Mouse (Mus musculus): Measurements from ENCODE around the gene Ndel1. TPM values are rescaled to one million over a fixed set of nuclear protein-coding genes. Genes with fewer than 3 reads are reported as not detected.

Ndel1 gene
- polyA plus RNA-seq, 1 experiment from 2014 or later: 53.9 TPM

DNA sequence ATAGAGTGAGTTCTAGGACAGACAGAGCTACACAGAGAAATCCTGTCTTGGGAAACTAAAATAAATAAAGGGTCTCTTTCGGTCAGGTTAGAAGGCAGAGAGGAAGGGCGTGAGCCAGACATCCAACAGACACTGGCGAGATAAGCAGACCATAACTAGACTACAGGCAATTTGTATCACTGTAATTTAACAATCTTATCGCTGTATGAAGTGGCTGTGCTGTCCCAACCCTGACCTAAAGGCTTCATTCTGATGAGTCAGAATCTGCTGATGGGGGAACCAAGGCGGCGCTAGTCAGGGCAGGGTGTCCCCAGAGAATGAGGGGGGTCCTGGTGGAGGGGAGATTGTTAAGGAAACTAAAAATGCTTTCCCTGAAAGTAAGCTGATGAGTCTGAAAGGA is 27.1 kb upstream of the Ndel1 start:
- DNase-seq (ENCODE audit: low spot score): no peak
- Histone ChIP-seq H3K4me3 (ENCODE audit: low read depth, low read length) (no peak overlapping the region), H3K9ac (ENCODE audit: low read depth, low read length) (0 out of 2 replicates have a peak overlapping the region, but pooled peaks have one; percentile 8), H3K9me3 (ENCODE audit: control insufficient read depth, low read length) (no peaks in the 10 kb centered on the region), H3K27me3 (replicated peaks; ENCODE audit: control insufficient read depth, insufficient read depth, low read length) (no peaks in the 10 kb centered on the region), H3K27ac (ENCODE audit: low read depth, low read length) (no peak overlapping the region; the same call in 1 of the 2 replicates), H3K36me3 (ENCODE audit: control insufficient read depth, insufficient read depth, low read length) (peaks cover 14% of the 10 kb centered on the region), H3K4me2 (peak overlapping the region; percentile 17), H3K4me1 (replicated peaks; ENCODE audit: control insufficient read depth, insufficient read depth, low read length) (peaks cover 31% of the 10 kb centered on the region)
- WGBS: 47% methylated on average over 6 of the region's 6 CpGs
- ATAC-seq (replicated peaks; ENCODE audit: low FRiP score): peak; percentile 24; the same call in 1 of the 2 replicates

DNA sequence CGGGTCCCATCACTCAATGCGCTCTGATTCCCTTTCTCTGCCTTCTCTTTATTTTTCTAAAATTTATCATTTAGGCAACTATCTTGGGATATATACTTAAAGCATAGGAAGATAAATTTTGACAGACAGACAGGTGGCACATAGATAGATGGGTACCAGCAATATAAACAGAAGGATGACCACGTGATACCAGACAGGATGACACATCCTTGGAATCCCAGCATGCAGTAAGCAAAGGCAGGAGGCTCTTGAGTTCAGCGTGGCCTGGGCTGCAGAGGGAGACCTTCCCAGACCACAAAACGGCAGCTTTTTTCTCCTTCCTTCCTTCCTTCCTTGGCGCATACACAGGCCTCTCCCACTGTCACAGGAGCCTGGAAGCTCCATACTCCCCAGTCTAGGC is 26.2 kb upstream of the Ndel1 start:
- H3K36me3 ChIP-seq (ENCODE audit: control insufficient read depth, insufficient read depth, low read length): peaks cover 4% of the 10 kb centered on the region
- no peak overlapping the region for H3K27ac ChIP-seq (ENCODE audit: low read depth, low read length)
- DNase-seq (ENCODE audit: low spot score) (no peak), ATAC-seq (replicated peaks; ENCODE audit: low FRiP score) (no peak)
- H3K4me1 ChIP-seq (replicated peaks; ENCODE audit: control insufficient read depth, insufficient read depth, low read length): peaks cover 24% of the 10 kb centered on the region
- H3K4me2 ChIP-seq: no peak overlapping the region; the same call in 1 of the 2 replicates
- WGBS: 61% methylated on average over 6 of the region's 6 CpGs
- no peaks in the 10 kb centered on the region for H3K27me3 ChIP-seq (replicated peaks; ENCODE audit: control insufficient read depth, insufficient read depth, low read length)
- H3K9me3 ChIP-seq (ENCODE audit: control insufficient read depth, low read length): no peaks in the 10 kb centered on the region
- no peak overlapping the region for H3K9ac ChIP-seq (ENCODE audit: low read depth, low read length)
- no peak overlapping the region for H3K4me3 ChIP-seq (ENCODE audit: low read depth, low read length)

DNA sequence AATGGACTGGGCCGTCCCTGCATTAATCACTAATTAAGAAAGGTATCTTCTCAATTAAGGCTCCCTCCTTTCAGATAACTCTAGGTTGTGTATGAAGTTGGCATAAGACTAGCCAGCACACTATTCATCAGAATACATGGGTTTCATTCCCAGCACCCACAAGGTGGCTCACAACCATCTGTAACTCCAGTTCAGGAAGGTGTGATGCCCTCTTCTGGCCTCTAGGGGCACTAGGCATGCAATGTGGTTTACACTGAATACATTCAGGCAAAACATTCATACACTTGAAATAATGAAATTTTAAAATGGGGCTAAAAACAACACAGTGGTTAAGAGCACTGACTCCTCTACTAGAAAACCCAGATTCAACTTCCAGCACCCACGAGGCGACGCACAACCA is 25.5 kb upstream of the Ndel1 start:
- ATAC-seq (replicated peaks; ENCODE audit: low FRiP score) (no peak), DNase-seq (ENCODE audit: low spot score) (no peak)
- Histone ChIP-seq H3K27ac (ENCODE audit: low read depth, low read length) (peak overlapping the region; percentile 73), H3K9me3 (ENCODE audit: control insufficient read depth, low read length) (no peaks in the 10 kb centered on the region), H3K4me2 (no peak overlapping the region), H3K36me3 (ENCODE audit: control insufficient read depth, insufficient read depth, low read length) (no peaks in the 10 kb centered on the region), H3K4me1 (replicated peaks; ENCODE audit: control insufficient read depth, insufficient read depth, low read length) (peaks cover 28% of the 10 kb centered on the region), H3K9ac (ENCODE audit: low read depth, low read length) (no peak overlapping the region), H3K27me3 (replicated peaks; ENCODE audit: control insufficient read depth, insufficient read depth, low read length) (no peaks in the 10 kb centered on the region), H3K4me3 (ENCODE audit: low read depth, low read length) (no peak overlapping the region)
- 56% methylated on average over 4 of the region's 4 CpGs for WGBS

DNA sequence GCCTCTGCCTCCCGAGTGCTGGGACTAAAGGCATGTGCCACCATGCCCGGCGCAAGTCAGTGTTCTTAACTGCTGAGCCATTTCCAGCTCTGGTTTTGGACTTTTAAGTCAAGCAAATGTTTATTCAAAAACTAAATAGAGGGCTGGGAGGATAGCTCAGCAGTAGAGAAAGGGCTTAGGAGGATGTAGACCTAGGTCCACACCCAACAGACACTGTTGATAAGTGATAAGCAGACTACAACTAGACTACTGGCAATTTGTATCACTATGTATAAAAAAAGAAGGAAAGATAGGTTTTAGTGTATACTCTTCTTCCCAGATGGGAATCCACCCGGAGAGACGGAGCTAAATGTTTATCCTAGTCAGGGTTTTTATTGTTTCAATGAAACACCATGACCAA is 24.6 kb upstream of the Ndel1 start:
- Histone ChIP-seq H3K9me3 (ENCODE audit: control insufficient read depth, low read length) (no peaks in the 10 kb centered on the region), H3K27ac (ENCODE audit: low read depth, low read length) (peak overlapping the region; percentile 73), H3K27me3 (replicated peaks; ENCODE audit: control insufficient read depth, insufficient read depth, low read length) (no peaks in the 10 kb centered on the region), H3K4me1 (replicated peaks; ENCODE audit: control insufficient read depth, insufficient read depth, low read length) (peaks cover 32% of the 10 kb centered on the region), H3K4me3 (ENCODE audit: low read depth, low read length) (no peak overlapping the region), H3K4me2 (no peak overlapping the region), H3K36me3 (ENCODE audit: control insufficient read depth, insufficient read depth, low read length) (no peaks in the 10 kb centered on the region), H3K9ac (ENCODE audit: low read depth, low read length) (no peak overlapping the region)
- ATAC-seq (replicated peaks; ENCODE audit: low FRiP score): peak; percentile 74
- DNase-seq (ENCODE audit: low spot score): no peak
- 72% methylated on average over 5 of the region's 5 CpGs for WGBS

DNA sequence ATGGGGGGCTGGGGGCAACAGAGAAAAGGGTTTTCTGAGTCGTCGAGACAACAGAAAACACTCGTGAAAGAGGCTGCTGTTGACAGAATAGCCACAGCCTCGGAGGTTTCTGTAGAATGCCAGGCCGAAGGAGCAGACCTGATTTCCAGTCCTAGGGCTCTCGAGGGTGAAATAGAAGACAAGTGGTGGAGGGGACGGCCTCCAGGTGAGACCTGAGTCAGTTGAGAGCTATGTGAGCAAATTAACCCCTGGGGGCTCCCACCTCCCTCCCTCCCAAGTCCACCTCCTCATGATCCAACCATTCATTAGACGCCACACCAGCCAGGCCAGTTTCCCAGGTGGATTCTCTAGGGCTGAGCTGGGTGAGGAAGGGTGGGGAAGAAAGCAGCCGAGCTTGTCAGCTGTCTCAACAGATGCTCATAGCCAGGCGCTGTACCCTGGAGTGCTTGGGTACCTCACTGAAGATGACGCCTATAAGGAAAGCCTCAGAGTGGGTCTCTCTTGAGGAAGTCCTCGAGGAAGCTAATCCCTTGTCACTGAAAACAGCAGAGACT is 22.3 kb upstream of the Ndel1 start:
- no peak for DNase-seq (ENCODE audit: low spot score)
- Histone ChIP-seq H3K27me3 (replicated peaks; ENCODE audit: control insufficient read depth, insufficient read depth, low read length) (no peaks in the 10 kb centered on the region), H3K27ac (ENCODE audit: low read depth, low read length) (no peak overlapping the region), H3K4me3 (ENCODE audit: low read depth, low read length) (no peak overlapping the region), H3K9me3 (ENCODE audit: control insufficient read depth, low read length) (no peaks in the 10 kb centered on the region), H3K36me3 (ENCODE audit: control insufficient read depth, insufficient read depth, low read length) (no peaks in the 10 kb centered on the region), H3K4me2 (no peak overlapping the region), H3K4me1 (replicated peaks; ENCODE audit: control insufficient read depth, insufficient read depth, low read length) (peaks cover 28% of the 10 kb centered on the region), H3K9ac (ENCODE audit: low read depth, low read length) (no peak overlapping the region)
- 66% methylated on average over 12 of the region's 12 CpGs for WGBS
- no peak for ATAC-seq (replicated peaks; ENCODE audit: low FRiP score)

DNA sequence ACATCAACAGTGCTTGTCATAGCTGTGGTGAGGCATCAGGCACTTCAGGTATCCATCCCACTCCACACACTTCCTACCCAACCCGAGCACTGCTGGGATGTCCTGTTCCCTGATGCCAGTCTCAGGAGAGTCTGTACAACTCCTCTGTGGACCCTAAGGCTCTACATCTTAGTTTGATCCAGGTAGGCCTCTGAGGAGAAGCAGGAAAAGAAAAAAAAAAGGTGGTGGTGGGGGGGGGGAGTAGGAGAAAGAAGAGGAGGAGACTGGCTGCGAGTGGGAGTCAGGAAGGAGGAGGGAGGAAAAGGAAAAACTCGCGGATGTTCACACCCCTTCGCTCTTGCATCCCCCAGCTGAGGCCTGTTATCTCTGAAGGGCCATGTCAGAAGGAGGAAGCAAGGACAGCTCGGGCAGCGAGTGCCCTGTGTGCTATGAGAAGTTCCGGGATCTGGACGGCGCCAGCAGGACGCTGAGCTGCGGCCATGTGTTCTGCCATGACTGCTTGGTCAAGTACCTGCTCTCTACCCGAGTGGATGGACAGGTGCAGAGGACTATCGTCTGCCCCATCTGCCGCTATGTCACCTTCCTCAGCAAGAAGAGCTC is 20.7 kb upstream of the Ndel1 start:
- WGBS: 36% methylated on average over 15 of the region's 15 CpGs
- peak; percentile 36 for DNase-seq (ENCODE audit: low spot score)
- H3K9me3 ChIP-seq (ENCODE audit: control insufficient read depth, low read length): no peaks in the 10 kb centered on the region
- 0 out of 2 replicates have a peak, but pooled peaks have one; percentile 29 for ATAC-seq (replicated peaks; ENCODE audit: low FRiP score)
- no peaks in the 10 kb centered on the region for H3K27me3 ChIP-seq (replicated peaks; ENCODE audit: control insufficient read depth, insufficient read depth, low read length)
- H3K36me3 ChIP-seq (ENCODE audit: control insufficient read depth, insufficient read depth, low read length): no peaks in the 10 kb centered on the region
- H3K4me2 ChIP-seq: peak overlapping the region; percentile 52
- H3K4me1 ChIP-seq (replicated peaks; ENCODE audit: control insufficient read depth, insufficient read depth, low read length): peaks cover 16% of the 10 kb centered on the region
- H3K9ac ChIP-seq (ENCODE audit: low read depth, low read length): peak overlapping the region; percentile 52
- 0 out of 2 replicates have a peak overlapping the region, but pooled peaks have one; percentile 7 for H3K4me3 ChIP-seq (ENCODE audit: low read depth, low read length)
- no peak overlapping the region; the same call in 1 of the 2 replicates for H3K27ac ChIP-seq (ENCODE audit: low read depth, low read length)

DNA sequence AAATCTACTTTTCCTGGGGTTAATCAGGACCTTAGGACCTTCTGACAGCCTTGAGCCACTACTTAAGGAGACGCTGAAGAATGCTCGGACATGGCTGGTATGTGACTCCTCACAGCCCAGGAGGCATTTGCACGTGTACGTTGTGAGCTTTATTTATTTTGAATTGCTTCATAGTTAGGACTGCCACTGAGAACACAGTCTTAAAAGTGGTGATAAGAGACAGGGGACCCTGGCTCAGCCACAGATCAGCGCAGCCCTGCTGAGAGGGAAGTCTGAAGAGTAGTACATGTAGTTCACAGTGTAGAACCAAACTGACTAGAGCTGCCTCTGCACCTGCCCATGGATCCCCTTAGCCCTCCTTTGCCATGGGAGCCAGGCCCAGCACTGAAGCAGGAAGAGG is 20.2 kb upstream of the Ndel1 start:
- no peaks in the 10 kb centered on the region for H3K9me3 ChIP-seq (ENCODE audit: control insufficient read depth, low read length)
- H3K36me3 ChIP-seq (ENCODE audit: control insufficient read depth, insufficient read depth, low read length): no peaks in the 10 kb centered on the region
- no peak overlapping the region for H3K9ac ChIP-seq (ENCODE audit: low read depth, low read length)
- H3K4me2 ChIP-seq: peak overlapping the region; percentile 52; the same call in 1 of the 2 replicates
- DNase-seq (ENCODE audit: low spot score): peak; percentile 30
- no peaks in the 10 kb centered on the region for H3K27me3 ChIP-seq (replicated peaks; ENCODE audit: control insufficient read depth, insufficient read depth, low read length)
- H3K4me3 ChIP-seq (ENCODE audit: low read depth, low read length): no peak overlapping the region
- peaks cover 13% of the 10 kb centered on the region for H3K4me1 ChIP-seq (replicated peaks; ENCODE audit: control insufficient read depth, insufficient read depth, low read length)
- H3K27ac ChIP-seq (ENCODE audit: low read depth, low read length): no peak overlapping the region
- WGBS: 66% methylated on average over 5 of the region's 5 CpGs
- no peak for ATAC-seq (replicated peaks; ENCODE audit: low FRiP score)

DNA sequence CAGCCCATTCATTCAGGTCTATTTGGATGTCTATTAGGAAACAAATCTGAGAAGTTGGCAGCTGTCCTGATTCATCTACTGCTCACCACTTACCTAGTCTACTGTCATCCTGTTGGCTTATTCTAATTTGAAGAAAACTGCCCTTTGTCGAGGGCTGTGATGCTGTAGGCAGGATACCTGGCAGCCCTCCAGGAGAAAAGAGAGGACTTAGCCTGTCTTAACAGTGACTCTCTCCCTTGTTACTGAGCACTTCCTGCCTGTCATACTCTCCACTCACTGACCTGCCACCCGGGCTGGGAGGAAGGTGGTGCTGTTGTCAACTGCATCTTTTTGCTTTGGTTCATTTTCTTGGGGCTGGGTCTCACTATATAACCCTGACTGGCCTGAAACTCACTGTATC is 19.0 kb upstream of the Ndel1 start:
- Histone ChIP-seq H3K27ac (ENCODE audit: low read depth, low read length) (no peak overlapping the region), H3K27me3 (replicated peaks; ENCODE audit: control insufficient read depth, insufficient read depth, low read length) (no peaks in the 10 kb centered on the region), H3K9ac (ENCODE audit: low read depth, low read length) (no peak overlapping the region), H3K4me3 (ENCODE audit: low read depth, low read length) (no peak overlapping the region), H3K4me2 (no peak overlapping the region), H3K4me1 (replicated peaks; ENCODE audit: control insufficient read depth, insufficient read depth, low read length) (peaks cover 13% of the 10 kb centered on the region), H3K36me3 (ENCODE audit: control insufficient read depth, insufficient read depth, low read length) (no peaks in the 10 kb centered on the region), H3K9me3 (ENCODE audit: control insufficient read depth, low read length) (no peaks in the 10 kb centered on the region)
- DNase-seq (ENCODE audit: low spot score): no peak
- ATAC-seq (replicated peaks; ENCODE audit: low FRiP score): no peak
- 40% methylated on average over 2 of the region's 2 CpGs for WGBS

DNA sequence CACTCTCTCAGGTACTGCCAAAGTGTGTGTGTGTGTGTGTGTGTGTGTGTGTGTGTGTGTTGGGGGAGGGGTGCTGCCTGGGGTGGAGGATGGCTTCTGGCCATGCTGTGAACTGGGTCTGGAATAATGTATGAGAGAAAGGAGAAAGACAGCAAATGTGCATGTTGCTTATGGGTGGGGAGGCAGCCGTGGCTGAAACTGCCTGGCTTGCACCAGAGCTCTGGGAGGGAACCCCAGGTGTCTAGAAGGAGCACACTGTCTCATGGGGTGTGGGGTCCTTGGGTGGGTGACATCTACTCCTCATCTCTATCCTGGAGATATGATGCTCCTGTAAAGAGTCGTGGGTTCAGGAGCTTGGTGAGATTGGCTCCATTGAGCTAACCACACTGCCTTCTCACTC is 17.0 kb upstream of the Ndel1 start:
- Histone ChIP-seq H3K27me3 (replicated peaks; ENCODE audit: control insufficient read depth, insufficient read depth, low read length) (no peaks in the 10 kb centered on the region), H3K36me3 (ENCODE audit: control insufficient read depth, insufficient read depth, low read length) (no peaks in the 10 kb centered on the region), H3K4me3 (ENCODE audit: low read depth, low read length) (no peak overlapping the region), H3K9ac (ENCODE audit: low read depth, low read length) (no peak overlapping the region), H3K27ac (ENCODE audit: low read depth, low read length) (no peak overlapping the region), H3K9me3 (ENCODE audit: control insufficient read depth, low read length) (no peaks in the 10 kb centered on the region), H3K4me2 (no peak overlapping the region), H3K4me1 (replicated peaks; ENCODE audit: control insufficient read depth, insufficient read depth, low read length) (peaks cover 24% of the 10 kb centered on the region)
- ATAC-seq (replicated peaks; ENCODE audit: low FRiP score) (no peak), DNase-seq (ENCODE audit: low spot score) (no peak)
- 65% methylated on average over 2 of the region's 2 CpGs for WGBS
